Mouse (Mus musculus): ENCODE results near the gene Zbtb24.

DNA sequence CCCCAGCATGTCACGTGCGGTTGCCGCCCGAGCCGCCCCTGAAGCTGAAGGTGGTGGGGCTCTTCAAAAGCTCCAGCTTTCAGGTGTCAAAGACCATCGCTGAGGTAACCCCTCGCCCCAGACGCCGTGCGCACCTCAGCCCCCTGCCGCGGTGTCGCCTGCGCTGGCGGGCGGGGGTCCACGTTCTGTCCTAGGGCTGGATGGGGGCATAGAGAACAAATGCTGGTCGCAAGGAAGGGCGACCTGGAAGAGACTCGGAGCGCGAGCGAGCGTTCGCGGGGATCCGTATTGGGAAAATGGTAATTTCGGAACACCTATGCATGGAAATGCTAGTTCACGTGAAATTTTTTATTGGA is 40.3 kb downstream of the Zbtb24 start:
- TF ChIP-seq EP300 (IDR thresholded peaks at IDR 0.05; ENCODE audit: low read depth) (no peak), CTCF (IDR thresholded peaks at IDR 0.05; ENCODE audit: low read depth) (no peak)
